Mouse (Mus musculus) lung, embryonic 16.5 days (tissue): Measurements from ENCODE around the gene Cep68. TPM values are rescaled to one million over a fixed set of nuclear protein-coding genes. Genes with fewer than 3 reads are reported as not detected.

Source experiments
- ATAC-seq: fragments of 200-750 bp; cut with Nextera tagmentation; 2 replicates; pipeline ENCODE4 v1.8.0; 2017; ENCODE audit warnings: low read depth, mild to moderate bottlenecking, moderate library complexity
- H3K27ac ChIP-seq: fragments of 300-500 bp; sonication (generic); 2 replicates; pipeline ENCODE4 v1.5.1; 2014; ENCODE audit warnings: mild to moderate bottlenecking, control low read depth, low read length
- H3K27me3 ChIP-seq: fragments of 300-500 bp; sonication (generic); 2 replicates; pipeline ENCODE4 v1.6.1; 2014; ENCODE audit warnings: low read depth, low read length, mixed read lengths; ENCODE audit not compliant: control insufficient read depth, insufficient read depth
- H3K36me3 ChIP-seq: fragments of 300-500 bp; sonication (generic); 2 replicates; pipeline ENCODE4 v1.6.1; 2014; ENCODE audit warnings: low read length; ENCODE audit not compliant: control insufficient read depth, insufficient read depth
- H3K4me1 ChIP-seq: fragments of 300-500 bp; sonication (generic); replicated peaks from 2 replicates; pipeline ENCODE4 v1.6.1; 2014; ENCODE audit warnings: low read length, mixed read lengths; ENCODE audit not compliant: control insufficient read depth, insufficient read depth
- H3K4me2 ChIP-seq: fragments of 300-500 bp; sonication (generic); 2 replicates; pipeline ENCODE4 v1.6.1; 2014; ENCODE audit warnings: low read depth, low read length, control low read depth
- H3K4me3 ChIP-seq: fragments of 300-500 bp; sonication (generic); 2 replicates; pipeline ENCODE4 v1.5.1; 2014; ENCODE audit warnings: mild to moderate bottlenecking, low read length, control low read depth
- H3K9ac ChIP-seq: fragments of 300-500 bp; sonication (generic); 2 replicates; pipeline ENCODE4 v1.6.1; 2014; ENCODE audit warnings: low read length, control low read depth
- H3K9me3 ChIP-seq: fragments of 300-500 bp; sonication (generic); 2 replicates; pipeline ENCODE4 v1.6.1; 2016; ENCODE audit warnings: low read length; ENCODE audit not compliant: control insufficient read depth
- WGBS: fragments of 180-500 bp; shearing (Covaris S2); extraction: QIAGEN DNeasy Blood & Tissue Kit; methylation state at CpG from one replicate; pipeline ENCODE4 v1.1.7; 2014; 5-methylcytosine and 5-hydroxymethylcytosine counted together
- polyA plus RNA-seq: library from polyadenylated mRNA; unstranded; fragments of >200 nt; fragmentation: Nextera tagmentation; extraction: Ambion mirVana; gene quantifications from 2 replicates; pipeline ENCODE4 v1.2.1, GENCODE M21; 2015

The Cep68 gene
- polyA plus RNA-seq, 1 experiment from 2014 or later = 36.8 TPM

DNA sequence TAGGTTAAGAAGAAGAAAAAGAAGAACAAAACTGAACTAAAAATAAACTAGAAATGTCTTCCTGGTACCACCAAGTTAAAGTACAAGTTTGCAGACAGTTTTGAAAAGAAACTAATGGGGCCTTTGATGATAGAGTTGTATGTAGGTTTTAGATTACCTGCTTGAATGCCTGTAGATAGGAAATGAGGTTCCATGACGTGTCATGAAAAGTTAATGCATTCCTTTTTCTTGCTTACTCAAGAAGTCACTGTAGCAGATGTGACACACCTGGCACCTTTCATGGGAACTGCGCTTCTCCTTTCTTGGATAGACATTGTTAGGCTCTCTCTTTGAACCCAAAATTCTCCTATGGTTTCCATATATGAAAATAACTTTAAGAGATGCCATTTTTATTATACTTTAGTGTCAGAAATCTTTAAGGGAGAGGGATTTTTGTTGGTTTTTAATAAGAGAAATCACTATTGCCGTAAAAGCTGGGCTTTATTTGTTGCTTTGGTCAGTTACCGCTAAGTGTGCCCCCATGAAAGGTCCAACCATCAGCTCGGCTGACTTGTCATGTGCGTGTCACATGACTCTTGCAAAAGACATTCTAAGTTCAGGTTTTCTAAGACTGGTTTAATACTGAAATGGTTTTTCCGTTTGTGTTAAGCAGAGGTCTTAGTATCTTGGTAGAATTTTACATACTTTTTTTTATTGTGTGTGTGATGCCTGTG, 46.8 kb downstream of the Cep68 start:
- ATAC-seq = no peak
- Histone ChIP-seq H3K4me3 (peak overlapping the region; percentile 100), H3K27ac (no peak overlapping the region), H3K4me2 (peak overlapping the region; percentile 76), H3K9ac (peak overlapping the region; percentile 100), H3K27me3 (no peaks in the 10 kb centered on the region), H3K4me1 (peaks cover 28% of the 10 kb centered on the region), H3K9me3 (no peaks in the 10 kb centered on the region), H3K36me3 (no peaks in the 10 kb centered on the region)
- 28% methylated on average over 7 of the region's 7 CpGs for WGBS

DNA sequence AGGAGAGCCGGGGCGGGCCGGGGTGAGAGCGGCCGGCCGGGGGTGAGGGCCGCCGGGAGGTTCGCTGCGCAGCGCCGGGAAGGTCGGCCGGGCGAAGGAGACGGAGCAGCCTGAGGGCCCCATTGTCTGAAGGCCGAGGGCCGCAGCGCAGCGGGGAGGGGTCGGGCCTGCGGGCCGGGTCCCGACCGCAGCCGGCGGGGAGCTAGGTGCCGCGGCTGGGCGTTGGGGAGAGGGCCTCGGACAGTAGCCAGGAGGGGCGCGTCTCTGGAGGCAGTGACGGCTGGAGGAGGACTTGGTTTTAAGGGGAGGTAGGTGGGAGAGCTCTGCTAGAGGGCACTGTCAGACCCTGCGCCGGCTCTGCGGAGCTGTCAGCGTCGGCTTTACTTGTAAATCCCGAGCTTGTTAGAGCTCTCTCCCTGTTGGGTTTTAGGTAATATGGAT, 47.5 kb downstream of the Cep68 start:
- Histone ChIP-seq H3K9me3 (no peaks in the 10 kb centered on the region), H3K4me3 (peak overlapping the region; percentile 100)
- under 1% methylated on average over 36 of the region's 40 CpGs for WGBS

DNA sequence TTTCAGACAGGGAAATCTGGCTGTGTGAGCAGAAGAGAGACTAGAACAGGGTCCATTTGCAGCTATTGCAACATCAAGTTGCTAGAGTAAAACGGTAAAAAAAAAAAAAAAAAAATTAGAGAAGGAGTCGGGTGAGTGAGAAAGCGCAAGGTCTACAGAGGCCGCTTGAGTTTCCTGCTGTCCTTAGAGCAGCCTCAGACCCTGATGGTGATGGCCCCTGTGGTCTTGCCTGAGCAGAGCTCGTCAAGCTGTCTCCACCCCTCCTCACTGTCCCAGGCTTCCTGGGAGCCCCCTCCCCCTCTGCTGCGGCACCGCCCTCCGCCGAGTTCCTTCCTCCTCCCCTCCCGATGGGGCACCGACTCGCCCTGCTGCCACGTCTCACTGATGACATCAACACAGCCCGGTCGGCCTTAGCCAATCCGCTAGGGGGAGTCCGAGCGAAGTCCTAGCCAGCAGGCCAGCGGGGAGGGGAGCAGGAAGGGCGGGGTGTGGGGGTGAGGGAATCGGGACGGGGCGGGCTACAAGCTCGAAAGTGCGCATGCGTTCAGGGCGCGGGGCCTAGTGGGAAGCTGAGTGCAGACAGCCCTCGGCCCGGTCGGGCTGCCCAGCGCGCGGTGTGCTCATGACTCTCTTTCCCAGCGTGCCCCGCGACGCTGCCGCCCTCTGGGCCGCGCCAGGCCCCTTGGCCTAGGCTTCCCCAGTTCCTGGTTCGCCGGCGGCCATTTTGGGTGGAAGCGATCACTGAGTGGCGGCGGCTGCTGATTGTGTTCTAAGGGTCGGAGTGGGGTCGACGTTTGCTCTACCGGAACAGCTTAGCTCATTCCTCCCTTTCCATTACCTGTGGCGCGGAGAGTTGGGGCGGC, 48.3 kb downstream of the Cep68 start, which contains the start of gene Rab1a:
Gene Rab1a, plus strand, starts transcription at position 720 of the 863 bp plus-strand sequence.
- under 1% methylated on average over 46 of the region's 54 CpGs for WGBS
- peak within 1 kb of the TSS; percentile 100 for H3K4me3 ChIP-seq
- peak within 1 kb of the TSS; percentile 100 for H3K9ac ChIP-seq
- no peaks in the 10 kb centered on the region for H3K9me3 ChIP-seq
- H3K36me3 ChIP-seq = no peaks in the 10 kb centered on the region
- H3K27me3 ChIP-seq = no peaks in the 10 kb centered on the region
- peak; percentile 98 for ATAC-seq
- H3K27ac ChIP-seq = peak within 1 kb of the TSS; percentile 97
- peak within 1 kb of the TSS; percentile 76 for H3K4me2 ChIP-seq
- peaks cover 23% of the 10 kb centered on the region for H3K4me1 ChIP-seq

More for the DNA sequence above, 47.5 kb downstream of the Cep68 start:
- H3K9ac ChIP-seq = peak overlapping the region; percentile 100
- H3K27me3 ChIP-seq = no peaks in the 10 kb centered on the region
- no peaks in the 10 kb centered on the region for H3K36me3 ChIP-seq
- peak overlapping the region; percentile 97 for H3K27ac ChIP-seq
- peaks cover 24% of the 10 kb centered on the region for H3K4me1 ChIP-seq
- peak overlapping the region; percentile 76 for H3K4me2 ChIP-seq
- ATAC-seq = peak; percentile 31

DNA sequence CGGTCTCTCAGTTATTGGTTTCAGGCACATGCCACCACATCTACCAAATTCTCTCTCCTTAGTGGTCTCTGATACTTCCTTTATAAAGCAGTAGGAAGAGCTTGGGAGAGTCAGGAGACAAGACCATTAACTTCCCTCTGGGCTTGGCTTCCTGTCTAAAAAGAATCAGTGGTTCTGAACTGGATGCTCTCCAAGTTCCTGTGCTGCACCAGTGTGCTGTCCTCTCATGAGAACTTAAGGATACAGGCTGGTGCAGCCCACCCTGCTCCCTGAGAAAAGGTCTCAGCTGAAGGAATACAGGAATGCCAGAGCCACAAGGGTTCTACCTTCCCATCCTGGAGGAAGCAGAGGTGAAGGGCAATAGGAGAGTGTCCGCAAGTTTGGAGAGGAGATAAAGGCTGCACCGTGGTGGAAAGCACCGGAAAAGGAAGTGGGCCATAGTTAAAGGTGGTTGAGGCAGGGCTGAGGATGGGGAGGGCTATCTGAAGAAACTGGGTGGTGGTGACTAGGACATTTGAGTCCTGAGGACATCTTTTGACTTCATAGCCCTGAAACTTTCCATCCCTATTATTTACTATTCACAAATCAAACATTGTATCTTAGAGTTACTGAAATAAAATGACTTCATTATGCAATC, 56.0 kb downstream of the Cep68 start:
- no peaks in the 10 kb centered on the region for H3K27me3 ChIP-seq
- H3K4me2 ChIP-seq = no peak overlapping the region
- no peak overlapping the region for H3K4me3 ChIP-seq
- no peaks in the 10 kb centered on the region for H3K9me3 ChIP-seq
- H3K27ac ChIP-seq = 0 out of 2 replicates have a peak overlapping the region, but pooled peaks have one; percentile 2
- H3K9ac ChIP-seq = no peak overlapping the region
- no peaks in the 10 kb centered on the region for H3K4me1 ChIP-seq
- H3K36me3 ChIP-seq = no peaks in the 10 kb centered on the region
- ATAC-seq = no peak
- WGBS = 82% methylated on average over 4 of the region's 4 CpGs

DNA sequence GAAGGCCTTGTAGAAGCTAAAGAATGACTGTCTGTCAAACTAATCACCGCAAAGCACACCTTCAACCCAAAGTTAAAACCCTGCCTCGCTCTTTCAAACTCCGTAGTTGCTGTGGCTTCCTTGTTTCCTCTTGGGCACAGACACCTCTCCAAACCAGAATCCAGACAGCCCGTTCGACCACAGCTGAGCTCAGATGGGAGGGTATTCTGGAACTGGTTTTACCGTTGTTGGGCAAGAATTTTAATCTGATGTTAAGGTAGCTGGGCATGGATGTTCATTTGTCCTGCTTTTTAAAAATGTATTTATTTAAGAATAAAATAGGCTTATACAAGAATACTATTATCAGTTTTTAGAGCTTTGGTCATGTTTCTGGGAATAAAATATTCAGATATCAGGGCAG, 62.0 kb downstream of the Cep68 start:
- Histone ChIP-seq H3K27me3 (no peaks in the 10 kb centered on the region), H3K4me3 (no peak overlapping the region), H3K27ac (no peak overlapping the region), H3K4me2 (no peak overlapping the region), H3K36me3 (no peaks in the 10 kb centered on the region), H3K9me3 (no peaks in the 10 kb centered on the region; the same call in 1 of the 2 replicates), H3K4me1 (0 out of 2 replicates have a peak, but pooled peaks cover 2% of the 10 kb centered on the region), H3K9ac (no peak overlapping the region)
- ATAC-seq = no peak
- WGBS = 62% methylated on average over 6 of the region's 6 CpGs

Other genes starting within 250 kb of the Cep68 start
- gene Actr2, start 136.5 kb downstream of the Cep68 start, polyA plus RNA-seq = 111 and 120 TPM in 2 replicates
- 261 and 264 TPM in 2 replicates for gene Rab1a, start 48.0 kb downstream of the Cep68 start, polyA plus RNA-seq
- 17.9 and 18.2 TPM in 2 replicates for gene Slc1a4, start 83.3 kb upstream of the Cep68 start, polyA plus RNA-seq